Mouse (Mus musculus) myocyte (in vitro differentiated cells): ENCODE results near the gene Elp5. TPM values are rescaled to one million over a fixed set of nuclear protein-coding genes. Genes with fewer than 3 reads are reported as not detected.

Experiments
- H3K27me3 ChIP-seq: one replicate; pipeline ENCODE4 v1.6.1; 2011; ENCODE audit not compliant: control insufficient read depth, insufficient read depth, insufficient read length
- H3K36me3 ChIP-seq: one replicate; pipeline ENCODE4 v1.6.1; 2011; ENCODE audit not compliant: control insufficient read depth, insufficient read depth
- H3K4me2 ChIP-seq: one replicate; pipeline ENCODE4 v1.6.1; 2011; ENCODE audit warnings: low read depth, control low read depth
- H3K4me3 ChIP-seq: one replicate; pipeline ENCODE4 v1.5.1; 2011; ENCODE audit warnings: mild to moderate bottlenecking, control low read depth, moderate library complexity
- H3K79me2 ChIP-seq: one replicate; pipeline ENCODE4 v1.6.1; 2011; ENCODE audit not compliant: control insufficient read depth, insufficient read depth
- H3ac ChIP-seq: one replicate; pipeline ENCODE4 v1.6.1; 2011; ENCODE audit not compliant: control insufficient read depth, insufficient read length
- CEBPB ChIP-seq: IDR thresholded peaks from 2 replicates; pipeline ENCODE4 v1.6.1; 2011; ENCODE audit warnings: mild to moderate bottlenecking, moderate library complexity; ENCODE audit not compliant: poor library complexity, insufficient read depth, severe bottlenecking
- E2F4 ChIP-seq: IDR thresholded peaks from one replicate; pipeline ENCODE4 v1.6.1; 2011; ENCODE audit warnings: mild to moderate bottlenecking, control low read depth, moderate library complexity; ENCODE audit not compliant: insufficient read depth
- MAX ChIP-seq: IDR thresholded peaks from one replicate; pipeline ENCODE4 v1.6.1; 2011; ENCODE audit warnings: low read depth, mild to moderate bottlenecking, control low read depth
- MYOD1 ChIP-seq, 3 experiments: IDR thresholded peaks; one replicate each; pipeline ENCODE4 v1.6.1; 2011; ENCODE audit warnings: control low read depth in 2 of 3, low read depth in 2 of 3, mild to moderate bottlenecking in 2 of 3, moderate library complexity in 1 of 3; ENCODE audit not compliant: insufficient read length in 2 of 3, control insufficient read depth in 1 of 3
- MYOG ChIP-seq, 3 experiments: IDR thresholded peaks; one replicate each; pipeline ENCODE4 v1.6.1; 2011; ENCODE audit warnings: control low read depth in 2 of 3, low read depth in 2 of 3, mild to moderate bottlenecking in 2 of 3; ENCODE audit not compliant: insufficient read length in 2 of 3, control insufficient read depth in 1 of 3, insufficient read depth in 1 of 3
- POLR2A ChIP-seq: IDR thresholded peaks from one replicate; pipeline ENCODE4 v1.6.1; 2011; ENCODE audit warnings: low read depth, mild to moderate bottlenecking, control low read depth, moderate library complexity; ENCODE audit not compliant: insufficient read length
- POLR2AphosphoS2 ChIP-seq: IDR thresholded peaks from one replicate; pipeline ENCODE4 v1.6.1; 2011; ENCODE audit warnings: low read depth, control low read depth; ENCODE audit not compliant: insufficient read length
- REST ChIP-seq: IDR thresholded peaks from one replicate; pipeline ENCODE4 v1.6.1; 2011; ENCODE audit warnings: mild to moderate bottlenecking, control low read depth, moderate library complexity; ENCODE audit not compliant: insufficient read depth, insufficient read length
- SRF ChIP-seq: IDR thresholded peaks from one replicate; pipeline ENCODE4 v1.6.1; 2011; ENCODE audit warnings: low read depth; ENCODE audit not compliant: control insufficient read depth, insufficient read length
- TCF12 ChIP-seq: IDR thresholded peaks from one replicate; pipeline ENCODE4 v1.6.1; 2011; ENCODE audit warnings: mild to moderate bottlenecking, control low read depth; ENCODE audit not compliant: poor library complexity, insufficient read depth, severe bottlenecking
- TCF3 ChIP-seq: IDR thresholded peaks from one replicate; pipeline ENCODE4 v1.6.1; 2011; ENCODE audit warnings: low read depth, control low read depth; ENCODE audit not compliant: insufficient read length
- USF1 ChIP-seq: IDR thresholded peaks from one replicate; pipeline ENCODE4 v1.6.1; 2011; ENCODE audit warnings: low read depth, mild to moderate bottlenecking, control low read depth, moderate library complexity
- polyA plus RNA-seq: library from polyadenylated mRNA; unstranded; fragments of >200 nt; fragmentation: generic; extraction: Trizol; gene quantifications from one replicate; pipeline ENCODE4 v1.2.1, GENCODE M21; 2012; ENCODE audit warnings: missing spikeins

Elp5 gene
- polyA plus RNA-seq, 1 experiment = 91.5 TPM

- TF ChIP-seq TCF12 (no peak), REST (no peak), MYOG (IDR thresholded peaks at IDR 0.05; ENCODE audit: control insufficient read depth in 1 of 3, insufficient read depth in 1 of 3, insufficient read length in 2 of 3, low read depth in 2 of 3) (no peak), E2F4 (no peak), POLR2A (no peak), POLR2AphosphoS2 (no peak), MYOD1 (IDR thresholded peaks at IDR 0.05; ENCODE audit: control insufficient read depth in 1 of 3, insufficient read length in 2 of 3, low read depth in 2 of 3) (no peak), MAX (no peak)
- H3K36me3 ChIP-seq = peaks cover 29% of the 10 kb centered on the region
- peaks cover 55% of the 10 kb centered on the region for H3K79me2 ChIP-seq
- H3K27me3 ChIP-seq = no peaks in the 10 kb centered on the region
- peak overlapping the region; percentile 95 for H3K4me2 ChIP-seq
- H3ac ChIP-seq = peak overlapping the region; percentile 49
- H3K4me3 ChIP-seq = peak overlapping the region; percentile 72
Observed at GRCm38 (mm10) chr11:70001159-70001558, 18.8 kb upstream of the Elp5 start.

GRCm38 (mm10) chr11:70000396-70000898 lies 18.1 kb upstream of the Elp5 start, which contains the start of gene Dvl2:
Gene Dvl2 (plus strand): TSS chr11:70000595.
- H3K4me2 ChIP-seq = peak within 1 kb of the TSS; percentile 95
- TF ChIP-seq SRF = peak; percentile 74
- peak in 1 of 3 experiments; percentile 18 for TF ChIP-seq MYOD1 (IDR thresholded peaks at IDR 0.05; ENCODE audit: control insufficient read depth in 1 of 3, insufficient read length in 2 of 3, low read depth in 2 of 3)
- peak; percentile 99 for TF ChIP-seq POLR2A
- TF ChIP-seq USF1 = peak; percentile 99
- TF ChIP-seq E2F4 = no peak
- no peak for TF ChIP-seq TCF3
- TF ChIP-seq POLR2AphosphoS2 = peak; percentile 100
- peak in 1 of 3 experiments; percentile 61 for TF ChIP-seq MYOG (IDR thresholded peaks at IDR 0.05; ENCODE audit: control insufficient read depth in 1 of 3, insufficient read depth in 1 of 3, insufficient read length in 2 of 3, low read depth in 2 of 3)
- TF ChIP-seq REST = no peak
- TF ChIP-seq TCF12 = no peak
- TF ChIP-seq CEBPB = 0 out of 2 replicates have a peak, but pooled peaks have one; percentile 4
- TF ChIP-seq MAX = peak; percentile 30
- peak within 1 kb of the TSS; percentile 49 for H3ac ChIP-seq
- H3K27me3 ChIP-seq = no peaks in the 10 kb centered on the region
- peaks cover 25% of the 10 kb centered on the region for H3K36me3 ChIP-seq
- H3K4me3 ChIP-seq = peak within 1 kb of the TSS; percentile 72
- H3K79me2 ChIP-seq = peaks cover 61% of the 10 kb centered on the region

- Histone ChIP-seq H3K79me2 (peaks cover 64% of the 10 kb centered on the region), H3K27me3 (no peaks in the 10 kb centered on the region), H3K36me3 (peaks cover 24% of the 10 kb centered on the region), H3K4me2 (peak overlapping the region; percentile 38), H3ac (no peak overlapping the region), H3K4me3 (peak overlapping the region; percentile 72)
- TF ChIP-seq POLR2A (no peak), TCF3 (no peak), MAX (no peak), TCF12 (no peak), MYOD1 (IDR thresholded peaks at IDR 0.05; ENCODE audit: control insufficient read depth in 1 of 3, insufficient read length in 2 of 3, low read depth in 2 of 3) (no peak), CEBPB (no peak), REST (no peak), E2F4 (no peak), POLR2AphosphoS2 (no peak), USF1 (no peak), SRF (no peak), MYOG (IDR thresholded peaks at IDR 0.05; ENCODE audit: control insufficient read depth in 1 of 3, insufficient read depth in 1 of 3, insufficient read length in 2 of 3, low read depth in 2 of 3) (no peak)
Observed at GRCm38 (mm10) chr11:69999666-70000065, 17.3 kb upstream of the Elp5 start.

GRCm38 (mm10) chr11:69998567-69999491 lies 16.5 kb upstream of the Elp5 start:
- no peak for TF ChIP-seq CEBPB
- TF ChIP-seq TCF12 = no peak
- TF ChIP-seq USF1 = no peak
- no peak for TF ChIP-seq REST
- no peak for TF ChIP-seq SRF
- TF ChIP-seq POLR2A = no peak
- no peak for TF ChIP-seq MAX
- TF ChIP-seq MYOG (IDR thresholded peaks at IDR 0.05; ENCODE audit: control insufficient read depth in 1 of 3, insufficient read depth in 1 of 3, insufficient read length in 2 of 3, low read depth in 2 of 3) = no peak
- TF ChIP-seq TCF3 = no peak
- no peak for TF ChIP-seq MYOD1 (IDR thresholded peaks at IDR 0.05; ENCODE audit: control insufficient read depth in 1 of 3, insufficient read length in 2 of 3, low read depth in 2 of 3)
- TF ChIP-seq POLR2AphosphoS2 = no peak
- TF ChIP-seq E2F4 = no peak
- Histone ChIP-seq H3K36me3 (peaks cover 32% of the 10 kb centered on the region), H3K79me2 (peaks cover 65% of the 10 kb centered on the region), H3K4me3 (no peak overlapping the region), H3K4me2 (no peak overlapping the region), H3ac (no peak overlapping the region), H3K27me3 (no peaks in the 10 kb centered on the region)
